Mouse (Mus musculus) forebrain, embryonic 11.5 days (tissue): Measurements from ENCODE around the gene Acp2. TPM values are rescaled to one million over a fixed set of nuclear protein-coding genes. Genes with fewer than 3 reads are reported as not detected.
A peak's percentile ranks its signal among the peaks of the same experiment; 100 is the strongest.

Source experiments
- ATAC-seq: fragments of 200-750 bp; cut with Nextera tagmentation; replicated peaks from 2 replicates; pipeline ENCODE4 v1.8.0; 2017; ENCODE audit warnings: moderate TSS enrichment; ENCODE audit not compliant: low FRiP score
- DNase-seq: peaks from one replicate; pipeline ENCODE4 v3.0.0-alpha.2; 2017; ENCODE audit warnings: low spot score
- H3K27ac ChIP-seq: fragments of 300-500 bp; sonication (generic); 2 replicates; pipeline ENCODE4 v1.5.1; 2014; ENCODE audit warnings: low read depth, low read length
- H3K27me3 ChIP-seq: fragments of 300-500 bp; sonication (generic); 2 replicates; pipeline ENCODE4 v1.6.1; 2014; ENCODE audit warnings: mild to moderate bottlenecking, low read length, mixed read lengths; ENCODE audit not compliant: control insufficient read depth, insufficient read depth
- H3K36me3 ChIP-seq: fragments of 300-500 bp; sonication (generic); 2 replicates; pipeline ENCODE4 v1.6.1; 2014; ENCODE audit warnings: mild to moderate bottlenecking, low read length, moderate library complexity, mixed read lengths; ENCODE audit not compliant: control insufficient read depth, insufficient read depth
- H3K4me1 ChIP-seq: fragments of 300-500 bp; sonication (generic); replicated peaks from 2 replicates; pipeline ENCODE4 v1.6.1; 2014; ENCODE audit warnings: low read length, mixed read lengths; ENCODE audit not compliant: control insufficient read depth, insufficient read depth
- H3K4me2 ChIP-seq: fragments of 300-500 bp; sonication (generic); 2 replicates; pipeline ENCODE4 v1.6.1; 2014; ENCODE audit warnings: low read depth, mild to moderate bottlenecking, low read length, moderate library complexity, mixed read lengths; ENCODE audit not compliant: severe bottlenecking
- H3K4me3 ChIP-seq: fragments of 300-500 bp; sonication (generic); 2 replicates; pipeline ENCODE4 v1.5.1; 2014; ENCODE audit warnings: low read depth, low read length
- H3K9ac ChIP-seq: fragments of 300-500 bp; sonication (generic); 2 replicates; pipeline ENCODE4 v1.6.1; 2014; ENCODE audit warnings: low read length
- H3K9me3 ChIP-seq: fragments of 300-500 bp; sonication (generic); 2 replicates; pipeline ENCODE4 v1.6.1; 2016; ENCODE audit warnings: low read length, mixed read lengths; ENCODE audit not compliant: control insufficient read depth
- WGBS: fragments of 180-500 bp; shearing (Covaris S2); extraction: QIAGEN DNeasy Blood & Tissue Kit; methylation state at CpG from one replicate; pipeline ENCODE4 v1.1.7; 2014; 5-methylcytosine and 5-hydroxymethylcytosine counted together
- polyA plus RNA-seq: library from polyadenylated mRNA; unstranded; fragments of >200 nt; fragmentation: Nextera tagmentation; extraction: Ambion mirVana; gene quantifications from 2 replicates; pipeline ENCODE4 v1.2.1, GENCODE M21; 2014

The Acp2 gene
- polyA plus RNA-seq, 1 experiment from 2014 or later, result 28.7 TPM

- H3K4me2 ChIP-seq, result peak overlapping the region; percentile 70
- peak overlapping the region; percentile 90 for H3K27ac ChIP-seq
- H3K36me3 ChIP-seq, result peaks cover 7% of the 10 kb centered on the region; the same call in 1 of the 2 replicates
- peaks cover 14% of the 10 kb centered on the region for H3K4me1 ChIP-seq
- no peak for ATAC-seq
- no peaks in the 10 kb centered on the region for H3K9me3 ChIP-seq
- H3K27me3 ChIP-seq, result no peaks in the 10 kb centered on the region
- WGBS, result 13% methylated on average over 20 of the region's 20 CpGs
- H3K9ac ChIP-seq, result peak overlapping the region; percentile 92
- peak overlapping the region; percentile 78 for H3K4me3 ChIP-seq
- no peak for DNase-seq
Measured at GRCm38 (mm10) chr2:91202972-91203656, 429 bp downstream of the Acp2 start.

GRCm38 (mm10) chr2:91206254-91206775, 3.6 kb downstream of the Acp2 start:
- WGBS, result 91% methylated on average over 9 of the region's 9 CpGs
- no peak overlapping the region for H3K4me2 ChIP-seq
- peaks cover 14% of the 10 kb centered on the region for H3K4me1 ChIP-seq
- no peaks in the 10 kb centered on the region for H3K9me3 ChIP-seq
- H3K36me3 ChIP-seq, result peaks cover 12% of the 10 kb centered on the region; the same call in 1 of the 2 replicates
- no peak overlapping the region for H3K27ac ChIP-seq
- ATAC-seq (no peak), DNase-seq (no peak)
- H3K9ac ChIP-seq, result no peak overlapping the region
- no peaks in the 10 kb centered on the region for H3K27me3 ChIP-seq
- H3K4me3 ChIP-seq, result no peak overlapping the region

DNA sequence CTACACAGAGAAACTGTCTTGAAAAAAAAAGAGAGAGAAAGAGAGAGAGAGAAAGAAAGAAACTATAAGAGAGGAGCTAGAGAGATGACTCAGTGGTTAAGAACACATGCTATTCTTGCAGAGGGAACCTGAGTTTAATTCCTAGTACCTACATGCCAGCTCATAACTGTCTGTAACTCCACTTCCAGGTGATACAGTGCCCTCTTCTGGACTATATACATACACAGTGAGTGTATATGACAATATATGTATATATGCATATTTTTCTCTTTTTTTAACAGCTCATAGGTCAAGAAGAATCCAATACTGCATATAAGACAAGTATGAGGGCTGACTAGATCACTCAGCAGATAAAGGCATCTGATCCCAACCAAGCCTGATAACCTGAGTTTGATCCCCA, 10.6 kb downstream of the Acp2 start:
- Histone ChIP-seq H3K9me3 (no peaks in the 10 kb centered on the region), H3K27me3 (no peaks in the 10 kb centered on the region), H3K4me2 (no peak overlapping the region), H3K9ac (no peak overlapping the region), H3K27ac (no peak overlapping the region), H3K4me1 (no peaks in the 10 kb centered on the region), H3K36me3 (peaks cover 5% of the 10 kb centered on the region; the same call in 1 of the 2 replicates), H3K4me3 (no peak overlapping the region)
- ATAC-seq (no peak), DNase-seq (no peak)

- Histone ChIP-seq H3K36me3 (no peaks in the 10 kb centered on the region; the same call in 1 of the 2 replicates), H3K9ac (no peak overlapping the region), H3K27me3 (no peaks in the 10 kb centered on the region), H3K27ac (no peak overlapping the region), H3K4me1 (no peaks in the 10 kb centered on the region), H3K4me2 (no peak overlapping the region), H3K9me3 (no peaks in the 10 kb centered on the region), H3K4me3 (no peak overlapping the region)
- DNase-seq (no peak), ATAC-seq (no peak)
- 83% methylated on average over 4 of the region's 4 CpGs for WGBS
Measured at GRCm38 (mm10) chr2:91217032-91217431, 14.3 kb downstream of the Acp2 start.

GRCm38 (mm10) chr2:91220501-91220900, 17.8 kb downstream of the Acp2 start:
- no peaks in the 10 kb centered on the region for H3K9me3 ChIP-seq
- no peak overlapping the region for H3K9ac ChIP-seq
- no peak overlapping the region for H3K4me3 ChIP-seq
- ATAC-seq (no peak), DNase-seq (no peak)
- H3K4me1 ChIP-seq, result no peaks in the 10 kb centered on the region
- no peak overlapping the region for H3K4me2 ChIP-seq
- WGBS, result 94% methylated on average over 3 of the region's 3 CpGs
- no peak overlapping the region for H3K27ac ChIP-seq
- no peaks in the 10 kb centered on the region for H3K36me3 ChIP-seq
- no peaks in the 10 kb centered on the region for H3K27me3 ChIP-seq

GRCm38 (mm10) chr2:91223614-91224013, 20.9 kb downstream of the Acp2 start:
- Histone ChIP-seq H3K9me3 (no peaks in the 10 kb centered on the region), H3K4me3 (no peak overlapping the region), H3K27ac (no peak overlapping the region), H3K9ac (no peak overlapping the region), H3K4me1 (no peaks in the 10 kb centered on the region), H3K36me3 (no peaks in the 10 kb centered on the region), H3K27me3 (no peaks in the 10 kb centered on the region), H3K4me2 (no peak overlapping the region)
- DNase-seq (no peak), ATAC-seq (no peak)
- WGBS, result 70% methylated on average over 2 of the region's 2 CpGs

- Histone ChIP-seq H3K36me3 (no peaks in the 10 kb centered on the region; the same call in 1 of the 2 replicates), H3K9ac (no peak overlapping the region), H3K9me3 (no peaks in the 10 kb centered on the region), H3K4me2 (no peak overlapping the region), H3K27me3 (no peaks in the 10 kb centered on the region), H3K4me1 (no peaks in the 10 kb centered on the region), H3K27ac (no peak overlapping the region), H3K4me3 (no peak overlapping the region)
- DNase-seq (no peak), ATAC-seq (no peak)
- WGBS, result 78% methylated on average over 2 of the region's 2 CpGs
Measured at GRCm38 (mm10) chr2:91229735-91230134, 27.1 kb downstream of the Acp2 start.

DNA sequence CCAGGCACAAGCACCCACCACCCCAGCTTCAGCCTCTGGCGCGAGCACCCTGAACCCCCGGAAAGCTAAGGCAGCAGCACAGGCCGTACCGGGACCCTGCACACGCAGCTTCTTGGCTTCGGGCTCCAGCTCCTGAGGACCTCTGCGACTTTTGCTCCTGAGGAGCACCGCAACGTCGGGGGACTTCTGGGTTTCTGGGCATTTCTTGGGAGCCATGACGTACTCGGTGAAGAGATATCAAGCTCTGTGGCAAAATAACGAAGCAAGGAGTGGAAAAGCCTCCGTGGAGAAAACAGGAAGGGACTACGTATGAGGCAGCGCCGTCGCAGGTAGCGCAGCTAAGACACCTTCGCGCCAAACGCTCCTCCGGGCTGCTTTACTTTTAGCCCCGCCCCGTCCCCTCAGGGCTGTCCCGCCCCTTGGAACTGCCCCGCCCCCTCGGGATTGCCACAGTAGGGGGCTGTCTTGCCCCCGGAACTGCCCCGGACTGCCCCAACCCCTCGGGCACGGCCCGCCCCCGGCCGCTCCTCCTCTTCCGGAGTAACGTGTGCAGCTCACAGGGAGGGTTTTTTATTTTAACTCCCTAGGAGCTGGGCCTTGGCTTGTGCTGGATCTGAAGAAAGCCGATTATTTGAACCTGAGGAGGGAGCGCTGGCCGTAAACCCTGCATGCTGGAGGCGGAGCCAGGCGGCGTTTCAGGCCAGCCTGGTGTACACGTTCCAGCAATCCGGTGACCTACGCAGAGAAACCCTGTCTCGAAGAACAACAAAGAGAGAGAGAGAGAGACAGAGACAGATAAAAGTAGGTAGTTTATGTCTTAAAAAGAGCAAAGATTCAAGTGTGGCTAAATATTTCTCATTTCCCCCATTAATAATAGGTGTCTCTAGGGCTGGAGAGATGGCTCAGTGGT, 34.2 kb downstream of the Acp2 start, which contains the start of gene Ddb2:
Gene Ddb2 (minus strand): TSS at position 382 of the 910 bp plus-strand sequence.
- peak within 1 kb of the TSS; percentile 73 for H3K9ac ChIP-seq
- H3K27me3 ChIP-seq, result no peaks in the 10 kb centered on the region
- peak within 1 kb of the TSS; percentile 77 for H3K4me2 ChIP-seq
- 0 out of 2 replicates have a peak, but pooled peaks cover 1% of the 10 kb centered on the region for H3K4me1 ChIP-seq
- H3K27ac ChIP-seq, result peak within 1 kb of the TSS; percentile 85
- no peaks in the 10 kb centered on the region for H3K9me3 ChIP-seq
- no peaks in the 10 kb centered on the region; the same call in 1 of the 2 replicates for H3K36me3 ChIP-seq
- WGBS, result under 1% methylated on average over 48 of the region's 48 CpGs
- peak; percentile 99 for DNase-seq
- ATAC-seq, result peak; percentile 98
- peak within 1 kb of the TSS; percentile 51 for H3K4me3 ChIP-seq
